Mouse (Mus musculus) myocyte (in vitro differentiated cells): ENCODE results near the gene Fam160b1. TPM values are rescaled to one million over a fixed set of nuclear protein-coding genes. Genes with fewer than 3 reads are reported as not detected.

Experiments used
- H3K27me3 ChIP-seq: one replicate; pipeline ENCODE4 v1.6.1; 2011; ENCODE audit not compliant: control insufficient read depth, insufficient read depth, insufficient read length
- H3K36me3 ChIP-seq: one replicate; pipeline ENCODE4 v1.6.1; 2011; ENCODE audit not compliant: control insufficient read depth, insufficient read depth
- H3K4me2 ChIP-seq: one replicate; pipeline ENCODE4 v1.6.1; 2011; ENCODE audit warnings: low read depth, control low read depth
- H3K4me3 ChIP-seq: one replicate; pipeline ENCODE4 v1.5.1; 2011; ENCODE audit warnings: mild to moderate bottlenecking, control low read depth, moderate library complexity
- H3K79me2 ChIP-seq: one replicate; pipeline ENCODE4 v1.6.1; 2011; ENCODE audit not compliant: control insufficient read depth, insufficient read depth
- H3ac ChIP-seq: one replicate; pipeline ENCODE4 v1.6.1; 2011; ENCODE audit not compliant: control insufficient read depth, insufficient read length
- CEBPB ChIP-seq: IDR thresholded peaks from 2 replicates; pipeline ENCODE4 v1.6.1; 2011; ENCODE audit warnings: mild to moderate bottlenecking, moderate library complexity; ENCODE audit not compliant: poor library complexity, insufficient read depth, severe bottlenecking
- E2F4 ChIP-seq: IDR thresholded peaks from one replicate; pipeline ENCODE4 v1.6.1; 2011; ENCODE audit warnings: mild to moderate bottlenecking, control low read depth, moderate library complexity; ENCODE audit not compliant: insufficient read depth
- MAX ChIP-seq: IDR thresholded peaks from one replicate; pipeline ENCODE4 v1.6.1; 2011; ENCODE audit warnings: low read depth, mild to moderate bottlenecking, control low read depth
- MYOD1 ChIP-seq, 3 experiments: IDR thresholded peaks; one replicate each; pipeline ENCODE4 v1.6.1; 2011; ENCODE audit warnings: control low read depth in 2 of 3, low read depth in 2 of 3, mild to moderate bottlenecking in 2 of 3, moderate library complexity in 1 of 3; ENCODE audit not compliant: insufficient read length in 2 of 3, control insufficient read depth in 1 of 3
- MYOG ChIP-seq, 3 experiments: IDR thresholded peaks; one replicate each; pipeline ENCODE4 v1.6.1; 2011; ENCODE audit warnings: control low read depth in 2 of 3, low read depth in 2 of 3, mild to moderate bottlenecking in 2 of 3; ENCODE audit not compliant: insufficient read length in 2 of 3, control insufficient read depth in 1 of 3, insufficient read depth in 1 of 3
- POLR2A ChIP-seq: IDR thresholded peaks from one replicate; pipeline ENCODE4 v1.6.1; 2011; ENCODE audit warnings: low read depth, mild to moderate bottlenecking, control low read depth, moderate library complexity; ENCODE audit not compliant: insufficient read length
- POLR2AphosphoS2 ChIP-seq: IDR thresholded peaks from one replicate; pipeline ENCODE4 v1.6.1; 2011; ENCODE audit warnings: low read depth, control low read depth; ENCODE audit not compliant: insufficient read length
- REST ChIP-seq: IDR thresholded peaks from one replicate; pipeline ENCODE4 v1.6.1; 2011; ENCODE audit warnings: mild to moderate bottlenecking, control low read depth, moderate library complexity; ENCODE audit not compliant: insufficient read depth, insufficient read length
- SRF ChIP-seq: IDR thresholded peaks from one replicate; pipeline ENCODE4 v1.6.1; 2011; ENCODE audit warnings: low read depth; ENCODE audit not compliant: control insufficient read depth, insufficient read length
- TCF12 ChIP-seq: IDR thresholded peaks from one replicate; pipeline ENCODE4 v1.6.1; 2011; ENCODE audit warnings: mild to moderate bottlenecking, control low read depth; ENCODE audit not compliant: poor library complexity, insufficient read depth, severe bottlenecking
- TCF3 ChIP-seq: IDR thresholded peaks from one replicate; pipeline ENCODE4 v1.6.1; 2011; ENCODE audit warnings: low read depth, control low read depth; ENCODE audit not compliant: insufficient read length
- USF1 ChIP-seq: IDR thresholded peaks from one replicate; pipeline ENCODE4 v1.6.1; 2011; ENCODE audit warnings: low read depth, mild to moderate bottlenecking, control low read depth, moderate library complexity
- polyA plus RNA-seq: library from polyadenylated mRNA; unstranded; fragments of >200 nt; fragmentation: generic; extraction: Trizol; gene quantifications from one replicate; pipeline ENCODE4 v1.2.1, GENCODE M21; 2012; ENCODE audit warnings: missing spikeins

The Fam160b1 gene
- polyA plus RNA-seq, 1 experiment, result 7.1 TPM

DNA sequence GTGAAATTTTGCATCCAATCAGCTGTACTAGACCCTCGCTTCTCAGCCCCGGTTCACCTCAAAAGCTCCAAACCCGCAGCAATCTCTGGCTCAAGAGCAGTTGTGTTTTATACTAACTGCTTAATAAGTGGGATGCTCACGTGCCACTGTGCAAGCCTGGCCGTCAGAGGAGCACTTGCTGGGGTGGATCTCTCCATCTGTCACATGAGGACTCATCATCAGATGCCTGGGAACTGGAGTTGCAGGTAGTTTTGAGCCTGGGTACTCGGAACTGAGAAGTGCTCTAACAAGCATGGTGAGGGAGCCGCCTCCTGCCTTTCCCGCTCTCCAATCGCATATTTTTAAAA is 44.0 kb downstream of the Fam160b1 start:
- Histone ChIP-seq H3K79me2 (no peaks in the 10 kb centered on the region), H3K4me3 (no peak overlapping the region), H3K36me3 (no peaks in the 10 kb centered on the region), H3K27me3 (no peaks in the 10 kb centered on the region), H3ac (no peak overlapping the region), H3K4me2 (peak overlapping the region; percentile 33)
- TF ChIP-seq POLR2AphosphoS2 (no peak), TCF3 (no peak), TCF12 (no peak), MYOD1 (IDR thresholded peaks at IDR 0.05; ENCODE audit: control insufficient read depth in 1 of 3, insufficient read length in 2 of 3, low read depth in 2 of 3) (no peak), POLR2A (no peak), USF1 (no peak)

DNA sequence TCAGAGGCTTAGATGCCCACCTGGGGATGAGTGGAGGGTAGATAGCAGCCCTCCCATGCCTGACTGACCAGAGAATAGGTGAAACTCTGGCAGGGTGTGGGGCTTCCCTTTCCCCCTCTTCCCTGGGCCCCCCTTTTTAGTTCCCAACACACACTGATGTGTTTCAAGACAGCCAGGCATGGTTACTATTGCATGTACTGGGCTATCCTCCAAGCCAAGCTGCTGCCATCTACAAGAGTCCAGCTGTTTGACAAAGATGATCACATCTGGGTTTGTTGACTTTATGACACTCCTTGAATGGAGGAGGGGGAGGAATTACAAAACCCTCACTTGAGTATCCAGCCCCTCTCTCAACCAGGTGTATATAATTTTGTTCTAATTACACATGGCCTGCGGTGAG is 47.5 kb downstream of the Fam160b1 start:
- H3K4me2 ChIP-seq, result no peak overlapping the region

DNA sequence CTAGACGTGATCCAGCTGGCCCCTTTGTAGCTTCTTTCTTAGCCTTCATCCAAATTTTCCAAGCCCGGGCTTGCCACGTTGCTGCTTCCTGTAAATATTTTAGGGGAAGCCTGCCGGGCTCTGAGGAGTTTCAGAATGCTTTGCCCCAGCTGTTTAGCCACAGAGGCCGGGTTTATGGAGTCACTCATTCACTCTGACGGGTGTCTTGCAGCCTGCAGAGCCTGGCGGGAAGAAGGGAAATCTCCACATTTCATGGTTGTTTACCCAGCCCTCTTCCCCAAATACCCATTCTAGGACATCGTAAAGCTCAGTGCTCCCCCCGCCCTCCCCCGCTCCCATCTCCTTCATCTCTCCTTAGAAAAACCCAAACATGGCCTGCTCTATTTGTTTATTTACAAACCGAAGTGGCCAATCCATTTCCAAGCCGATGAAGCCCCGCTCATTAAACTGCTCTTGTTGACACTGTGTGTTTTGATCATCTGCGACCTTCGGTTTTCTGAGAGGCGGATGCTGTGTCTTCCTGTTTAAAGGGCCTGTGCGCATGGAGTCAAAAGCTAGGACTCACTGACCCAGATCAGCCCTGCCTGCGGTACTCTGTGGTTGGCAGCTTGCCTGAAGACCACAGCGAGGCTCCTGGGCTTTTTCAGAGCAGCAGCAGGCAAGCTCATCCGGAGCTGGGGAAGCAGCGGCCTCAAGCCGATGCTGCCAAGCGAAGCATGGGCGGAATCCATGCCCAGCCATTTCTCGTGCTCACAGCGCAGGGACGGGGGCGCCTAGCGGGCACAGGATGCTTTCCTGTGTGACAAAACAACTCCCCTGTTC is 51.1 kb downstream of the Fam160b1 start:
- H3ac ChIP-seq, result no peak overlapping the region
- H3K36me3 ChIP-seq, result no peaks in the 10 kb centered on the region
- no peaks in the 10 kb centered on the region for H3K79me2 ChIP-seq
- H3K4me3 ChIP-seq, result no peak overlapping the region
- TF ChIP-seq MYOD1 (IDR thresholded peaks at IDR 0.05; ENCODE audit: control insufficient read depth in 1 of 3, insufficient read length in 2 of 3, low read depth in 2 of 3), result no peak
- no peak for TF ChIP-seq MYOG (IDR thresholded peaks at IDR 0.05; ENCODE audit: control insufficient read depth in 1 of 3, insufficient read depth in 1 of 3, insufficient read length in 2 of 3, low read depth in 2 of 3)
- TF ChIP-seq POLR2A, result no peak
- TF ChIP-seq REST, result no peak
- TF ChIP-seq SRF, result no peak
- TF ChIP-seq MAX, result no peak
- TF ChIP-seq TCF3, result no peak
- TF ChIP-seq USF1, result no peak
- TF ChIP-seq POLR2AphosphoS2, result no peak
- no peak for TF ChIP-seq E2F4
- TF ChIP-seq TCF12, result no peak
- no peak for TF ChIP-seq CEBPB
- H3K27me3 ChIP-seq, result no peaks in the 10 kb centered on the region
- no peak overlapping the region for H3K4me2 ChIP-seq

More for the DNA sequence above, 47.5 kb downstream of the Fam160b1 start:
- Histone ChIP-seq H3K79me2 (no peaks in the 10 kb centered on the region), H3ac (no peak overlapping the region), H3K4me3 (no peak overlapping the region), H3K27me3 (no peaks in the 10 kb centered on the region), H3K36me3 (no peaks in the 10 kb centered on the region)
- no peak for TF ChIP-seq MYOG (IDR thresholded peaks at IDR 0.05; ENCODE audit: control insufficient read depth in 1 of 3, insufficient read depth in 1 of 3, insufficient read length in 2 of 3, low read depth in 2 of 3)
- TF ChIP-seq MYOD1 (IDR thresholded peaks at IDR 0.05; ENCODE audit: control insufficient read depth in 1 of 3, insufficient read length in 2 of 3, low read depth in 2 of 3), result no peak
- no peak for TF ChIP-seq MAX
- TF ChIP-seq USF1, result no peak
- no peak for TF ChIP-seq E2F4
- TF ChIP-seq REST, result no peak
- no peak for TF ChIP-seq POLR2AphosphoS2
- no peak for TF ChIP-seq CEBPB
- no peak for TF ChIP-seq TCF3
- no peak for TF ChIP-seq TCF12
- no peak for TF ChIP-seq POLR2A
- no peak for TF ChIP-seq SRF

GRCm38 (mm10) chr19:57413170-57413569 is 52.7 kb downstream of the Fam160b1 start:
- TF ChIP-seq SRF (no peak), MYOG (IDR thresholded peaks at IDR 0.05; ENCODE audit: control insufficient read depth in 1 of 3, insufficient read depth in 1 of 3, insufficient read length in 2 of 3, low read depth in 2 of 3) (no peak), TCF12 (no peak), CEBPB (no peak), POLR2A (no peak), POLR2AphosphoS2 (no peak)

DNA sequence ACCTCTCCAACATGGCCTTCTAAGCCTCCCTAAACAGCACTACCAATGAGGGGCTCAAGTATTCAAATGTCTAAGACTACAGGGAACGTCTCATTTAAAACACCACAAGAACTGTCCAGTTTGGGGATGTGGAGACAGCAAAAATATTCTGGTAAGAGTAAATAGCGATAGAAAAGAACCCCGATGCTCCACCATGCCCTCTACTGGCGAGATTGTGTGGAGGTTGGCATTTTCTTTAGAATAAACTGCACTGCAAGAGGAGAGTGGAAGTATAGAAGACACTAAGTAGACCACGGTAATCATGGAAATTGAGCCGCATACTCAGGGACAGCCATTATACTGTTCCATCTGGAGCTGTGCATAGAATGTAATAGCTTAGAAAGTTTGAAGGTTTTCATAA is 53.4 kb downstream of the Fam160b1 start:
- H3K36me3 ChIP-seq, result no peaks in the 10 kb centered on the region
- TF ChIP-seq MYOD1 (IDR thresholded peaks at IDR 0.05; ENCODE audit: control insufficient read depth in 1 of 3, insufficient read length in 2 of 3, low read depth in 2 of 3) (no peak), SRF (no peak), USF1 (no peak), POLR2AphosphoS2 (no peak), CEBPB (no peak), MAX (no peak), POLR2A (no peak), TCF3 (no peak), E2F4 (no peak), MYOG (IDR thresholded peaks at IDR 0.05; ENCODE audit: control insufficient read depth in 1 of 3, insufficient read depth in 1 of 3, insufficient read length in 2 of 3, low read depth in 2 of 3) (no peak), TCF12 (no peak), REST (no peak)
- H3K27me3 ChIP-seq, result no peaks in the 10 kb centered on the region
- H3ac ChIP-seq, result no peak overlapping the region
- H3K79me2 ChIP-seq, result no peaks in the 10 kb centered on the region
- no peak overlapping the region for H3K4me2 ChIP-seq
- H3K4me3 ChIP-seq, result no peak overlapping the region

More at GRCm38 (mm10) chr19:57413170-57413569, 52.7 kb downstream of the Fam160b1 start:
- Histone ChIP-seq H3K4me2 (no peak overlapping the region), H3ac (no peak overlapping the region), H3K4me3 (no peak overlapping the region), H3K36me3 (no peaks in the 10 kb centered on the region), H3K27me3 (no peaks in the 10 kb centered on the region), H3K79me2 (no peaks in the 10 kb centered on the region)
